Mouse (Mus musculus) spleen, adult 2 months (tissue): ENCODE data around the gene 4930404H24Rik.

Experiments
- CTCF ChIP-seq: fragments of 200-500 bp; IDR thresholded peaks from 2 replicates; pipeline ENCODE4 v1.5.1; 2011; ENCODE audit warnings: mild to moderate bottlenecking, inconsistent platforms; ENCODE audit not compliant: insufficient read depth, insufficient read length, insufficient replicate concordance; ENCODE audit errors: extremely low read depth
- POLR2A ChIP-seq: fragments of 200-500 bp; IDR thresholded peaks from 2 replicates; pipeline ENCODE4 v1.6.1; 2011; ENCODE audit warnings: low read depth, low read length, inconsistent platforms

GRCm38 (mm10) chr2:153528571-153529364 is 36.2 kb downstream of the 4930404H24Rik start:
- TF ChIP-seq POLR2A (no peak), CTCF (no peak)
